Mouse (Mus musculus) cortical plate, adult 2 months (tissue): ENCODE data around the gene Usp33. TPM values are rescaled to one million over a fixed set of nuclear protein-coding genes. Genes with fewer than 3 reads are reported as not detected.
"Not testable (repeated sequence)": the region's sequence is repeated elsewhere in the genome, so short reads cannot be mapped to it uniquely, and the experiment has no call there.

Source experiments
- H3K27ac ChIP-seq: fragments of 200-500 bp; 2 replicates; pipeline ENCODE4 v1.5.1; 2012; ENCODE audit warnings: low read length, control low read depth, inconsistent platforms; ENCODE audit not compliant: insufficient read depth
- H3K4me1 ChIP-seq: fragments of 200-500 bp; 2 replicates; pipeline ENCODE4 v1.6.1; 2011; ENCODE audit warnings: low read length; ENCODE audit not compliant: control insufficient read depth, insufficient read depth
- H3K4me3 ChIP-seq: fragments of 200-500 bp; 2 replicates; pipeline ENCODE4 v1.5.1; 2011; ENCODE audit warnings: mild to moderate bottlenecking, low read length, control low read depth; ENCODE audit not compliant: insufficient read depth
- CTCF ChIP-seq: fragments of 200-500 bp; IDR thresholded peaks from 2 replicates; pipeline ENCODE4 v1.5.1; 2011; ENCODE audit warnings: mild to moderate bottlenecking, control low read depth, low read length; ENCODE audit not compliant: insufficient read depth; ENCODE audit errors: extremely low read depth
- POLR2A ChIP-seq: fragments of 200-500 bp; IDR thresholded peaks from 2 replicates; pipeline ENCODE4 v1.6.1; 2011; ENCODE audit warnings: mild to moderate bottlenecking, low read length, control low read depth; ENCODE audit not compliant: insufficient read depth; ENCODE audit errors: extremely low read depth
- polyA plus RNA-seq: library from polyadenylated mRNA; depleted of rRNA; stranded (reverse); fragments of >200 nt; gene quantifications from 2 replicates; pipeline ENCODE4 v1.2.3, GENCODE M21; 2012; rRNA removed

Gene Usp33
- polyA plus RNA-seq: 89.2 and 93.7 TPM in 2 replicates

- H3K27ac ChIP-seq: 0 out of 2 replicates have a peak within 1 kb of the TSS, but pooled peaks have one; percentile 57
- peaks cover 5% of the 10 kb centered on the region for H3K4me1 ChIP-seq
- TF ChIP-seq CTCF: no peak
- TF ChIP-seq POLR2A: peak; percentile 90
- H3K4me3 ChIP-seq: peak within 1 kb of the TSS; percentile 74
Measured at GRCm38 (mm10) chr3:152345732-152346632, at the start of gene Usp33. Gene Usp33 (plus strand): TSS chr3:152346478.

DNA sequence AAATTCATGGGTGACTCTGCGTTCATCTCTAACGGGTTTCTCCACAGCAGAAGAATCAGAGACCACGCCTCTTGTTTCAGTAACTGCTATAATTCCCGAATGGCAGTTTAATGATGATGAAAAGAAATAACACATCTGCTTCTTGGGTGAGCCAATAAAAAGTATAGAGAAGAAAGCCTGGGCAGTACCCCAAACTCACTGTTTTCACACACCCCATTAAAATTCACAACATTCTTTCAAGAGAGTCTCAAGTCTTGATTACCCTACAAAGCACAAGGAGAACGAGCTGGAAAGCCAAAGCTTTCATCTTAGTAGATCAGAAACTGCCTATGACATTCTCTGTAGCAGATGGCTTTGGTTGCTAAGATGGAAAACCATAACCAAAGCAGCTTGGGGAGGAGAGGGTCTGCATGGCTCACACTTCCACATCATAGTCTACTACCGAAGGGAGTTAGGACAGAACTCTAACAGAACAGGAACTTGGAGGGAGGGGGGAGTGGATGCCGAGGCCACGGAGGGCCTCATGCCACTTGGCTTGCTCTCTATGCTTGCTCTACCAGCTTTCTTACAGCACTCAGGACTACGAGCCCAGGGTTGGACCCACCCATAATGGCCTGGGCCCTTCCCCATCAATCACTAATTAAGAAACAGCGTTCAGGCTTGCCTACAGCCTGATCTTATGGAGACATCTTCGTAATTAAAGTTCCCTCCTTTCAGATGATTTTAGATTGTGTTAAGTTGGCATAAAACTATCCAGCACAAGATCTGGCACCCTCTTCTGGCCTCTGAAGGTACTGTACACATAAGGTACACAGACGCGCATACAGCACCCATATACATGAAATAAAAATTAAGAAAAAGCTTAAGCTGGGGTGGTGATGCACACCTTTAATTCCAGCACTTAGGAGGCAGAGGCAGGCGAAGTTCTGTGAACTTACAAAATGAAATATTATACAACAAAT, 45.6 kb upstream of the Usp33 start:
- H3K4me3 ChIP-seq: no peak overlapping the region
- no peak overlapping the region for H3K27ac ChIP-seq
- TF ChIP-seq POLR2A: no peak
- no peak for TF ChIP-seq CTCF
- H3K4me1 ChIP-seq: peaks cover 1% of the 10 kb centered on the region; the same call in 1 of the 2 replicates

- TF ChIP-seq POLR2A (no peak), CTCF (no peak)
- Histone ChIP-seq H3K27ac (no peak overlapping the region), H3K4me3 (no peak overlapping the region), H3K4me1 (peaks cover 1% of the 10 kb centered on the region; the same call in 1 of the 2 replicates)
Measured at GRCm38 (mm10) chr3:152302991-152303390, 43.3 kb upstream of the Usp33 start.

DNA sequence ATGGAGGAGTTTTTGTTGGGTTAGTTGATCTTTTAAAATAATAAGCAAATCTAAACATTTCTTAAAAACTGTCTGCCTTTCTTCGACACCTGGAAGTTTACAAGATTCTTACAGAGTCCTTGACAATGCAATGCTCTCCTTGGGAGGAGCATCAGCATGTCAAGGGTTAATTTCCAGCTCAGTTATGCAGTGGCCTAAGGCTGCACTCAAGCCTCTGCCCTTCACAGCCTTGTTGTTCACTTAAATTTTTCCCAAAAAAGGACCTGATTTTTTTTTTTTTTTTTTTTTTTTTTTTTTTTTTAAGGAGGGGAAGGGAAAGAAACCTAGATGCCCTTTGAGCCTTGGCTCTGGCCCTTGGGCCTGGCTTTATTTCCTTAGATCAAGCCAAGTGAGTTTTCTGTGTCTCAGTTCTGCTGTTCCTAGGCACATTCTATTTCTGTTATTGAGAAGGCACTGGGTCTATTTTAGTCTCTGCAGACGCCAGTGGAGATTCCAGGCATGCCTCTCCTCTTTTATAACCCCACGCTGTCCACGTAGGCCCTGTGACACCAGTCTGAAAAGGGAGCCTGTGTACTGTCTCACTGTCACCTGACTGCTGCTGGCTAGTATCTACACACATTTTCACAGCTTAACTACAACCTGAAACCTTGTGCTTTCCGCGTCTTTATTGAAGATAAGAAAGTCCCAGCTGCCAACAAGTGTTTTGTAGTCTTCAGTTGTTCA, 42.0 kb upstream of the Usp33 start:
- TF ChIP-seq CTCF (no peak), POLR2A (no peak)
- Histone ChIP-seq H3K4me3 (no peak overlapping the region), H3K27ac (no peak overlapping the region), H3K4me1 (peaks cover 1% of the 10 kb centered on the region; the same call in 1 of the 2 replicates)

- TF ChIP-seq POLR2A (no peak), CTCF (no peak)
- Histone ChIP-seq H3K4me3 (no peak overlapping the region), H3K27ac (no peak overlapping the region), H3K4me1 (peaks cover 1% of the 10 kb centered on the region; the same call in 1 of the 2 replicates)
Measured at GRCm38 (mm10) chr3:152305080-152305479, 41.2 kb upstream of the Usp33 start.

DNA sequence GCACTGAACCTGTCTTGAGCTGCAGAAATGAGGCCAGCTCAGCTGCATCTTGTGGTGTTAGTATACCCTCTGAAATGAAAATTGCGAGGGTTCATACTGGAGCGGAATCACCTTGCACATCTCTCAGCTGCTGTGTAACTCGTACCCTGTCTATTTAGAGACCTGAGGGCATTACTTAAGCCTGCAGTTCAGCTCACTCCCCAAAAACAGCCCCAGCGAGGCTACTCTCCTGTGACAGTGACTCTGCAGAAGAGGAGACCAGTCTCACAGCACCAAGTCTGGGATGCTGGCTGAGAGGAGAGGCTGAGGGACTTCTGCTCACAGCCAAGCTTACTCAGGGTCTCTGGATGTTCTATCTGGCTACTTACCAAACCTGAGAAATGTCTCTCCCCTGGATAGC, 40.3 kb upstream of the Usp33 start:
- no peak overlapping the region for H3K27ac ChIP-seq
- TF ChIP-seq POLR2A: no peak
- no peak for TF ChIP-seq CTCF

GRCm38 (mm10) chr3:152308485-152309249, 37.6 kb upstream of the Usp33 start:
- peaks cover 1% of the 10 kb centered on the region; the same call in 1 of the 2 replicates for H3K4me1 ChIP-seq
- no peak for TF ChIP-seq POLR2A
- no peak for TF ChIP-seq CTCF
- no peak overlapping the region for H3K4me3 ChIP-seq
- H3K27ac ChIP-seq: no peak overlapping the region

More for the DNA sequence above, 40.3 kb upstream of the Usp33 start:
- Histone ChIP-seq H3K4me3 (no peak overlapping the region), H3K4me1 (peaks cover 1% of the 10 kb centered on the region; the same call in 1 of the 2 replicates)

DNA sequence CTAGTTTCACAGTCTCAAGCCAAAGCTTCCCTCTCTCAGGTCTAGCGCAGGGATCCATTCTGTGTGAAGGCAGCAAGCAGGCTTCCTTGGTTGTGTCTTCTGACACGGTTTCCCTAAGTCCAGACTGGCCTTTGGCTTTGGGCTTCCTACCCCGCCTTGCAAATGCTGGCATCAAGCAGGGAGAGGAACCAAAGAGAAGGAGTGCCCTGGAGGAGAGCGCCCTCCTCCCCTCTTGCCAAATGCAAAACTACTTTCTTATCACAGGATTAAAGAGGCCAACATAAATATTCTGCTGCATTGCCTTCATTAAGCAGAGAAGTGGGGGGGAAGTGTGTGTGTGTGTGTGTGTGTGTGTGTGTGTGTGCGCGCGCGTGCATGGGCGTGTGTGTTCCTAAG, 37.0 kb upstream of the Usp33 start:
- TF ChIP-seq POLR2A (no peak), CTCF (no peak)
- peaks cover 1% of the 10 kb centered on the region; the same call in 1 of the 2 replicates for H3K4me1 ChIP-seq
- H3K4me3 ChIP-seq: no peak overlapping the region
- H3K27ac ChIP-seq: no peak overlapping the region

- not testable (repeated sequence) for H3K27ac ChIP-seq, H3K4me1 ChIP-seq, H3K4me3 ChIP-seq
Measured at GRCm38 (mm10) chr3:152314666-152315065, 31.6 kb upstream of the Usp33 start.
